11 mouse cellular contexts compared by ENCODE assay signal in genomic region chr13:55479008-55479407, GRCm38 (mm10). TPM values are rescaled to one million over a fixed set of nuclear protein-coding genes. Genes with fewer than 3 reads are reported as not detected.
A peak's percentile ranks its signal among the peaks of the same experiment; 100 is the strongest.
DNase-seq lines count a peak whose midpoint lies in the region; ATAC-seq and TF ChIP-seq lines count a peak whose summit lies in the region.
"Had no signal": no experiment of that assay in that cellular context is flagged by ENCODE, and none has a peak within 500 bp of the region (broad histone marks: within the 10 kb centered on the region; RNA-seq: fewer than 3 reads in every experiment).

No protein-coding gene starts in this region.

- H3K4me2 ChIP-seq in liver, embryonic 14.5 days (ENCODE audit: low read depth): no peak overlapping the region

- no peak overlapping the region for H3K4me3 ChIP-seq in liver, embryonic 14.5 days (ENCODE audit: insufficient read depth in 1 of 2, low read depth in 2 of 2, low read length in 2 of 2)

- no peak overlapping the region for H3K9ac ChIP-seq in liver, embryonic 14.5 days (replicated peaks)

- no peak for TF ChIP-seq EP300 in liver, embryonic 14.5 days (IDR thresholded peaks at IDR 0.05; ENCODE audit: low read depth)

- H3K9me3 ChIP-seq in liver, embryonic 14.5 days (ENCODE audit: control insufficient read depth, low read length): no peaks in the 10 kb centered on the region

- H3K27ac ChIP-seq in liver, embryonic 14.5 days: no peak overlapping the region

- TF ChIP-seq CTCF in liver, embryonic 14.5 days (IDR thresholded peaks at IDR 0.05; ENCODE audit: low read depth): no peak

- ATAC-seq in liver, embryonic 14.5 days (ENCODE audit: insufficient read depth): peak; percentile 42; the same call in 1 of the 2 replicates
- peak; percentile 82 for ATAC-seq in granulocyte monocyte progenitor cell, adult 5-6 weeks (replicated peaks; ENCODE audit: poor library complexity, severe bottlenecking)
- peak; percentile 73 for ATAC-seq in megakaryocyte progenitor cell, adult 5-6 weeks (replicated peaks; ENCODE audit: poor library complexity)
- ATAC-seq: forebrain, embryonic 16.5 days had no signal

- H3K36me3 ChIP-seq in liver, embryonic 14.5 days (replicated peaks; ENCODE audit: control insufficient read depth, insufficient read depth, low read depth): no peaks in the 10 kb centered on the region

- H3K27me3 ChIP-seq in liver, embryonic 14.5 days (ENCODE audit: control insufficient read depth, insufficient read depth, low read length): peaks cover 8% of the 10 kb centered on the region

- 37% methylated on average over 7 of the region's 7 CpGs for WGBS in liver, embryonic 14.5 days (ENCODE audit: insufficient replicate concordance)

- 0 out of 4 replicates have a peak, but pooled peaks cover 0 to 3% of the 10 kb centered on the region in 2 experiments for H3K4me1 ChIP-seq in liver, embryonic 14.5 days (replicated peaks; ENCODE audit: control insufficient read depth in 2 of 2, insufficient read depth in 2 of 2, low read length in 1 of 2)

- intact Hi-C loops in heart, postnatal 36 days (cut with DNase I): no loop called here

- peak; percentile 97 for DNase-seq in heart, adult 11 months
- DNase-seq in heart, postnatal 36 days: no peak
- no peak for DNase-seq in liver, embryonic 14.5 days (ENCODE audit: low read depth in 3 of 3, low spot score in 3 of 3)
- no peak for DNase-seq in liver
- no peak for DNase-seq in frontal cortex, postnatal 25 days (ENCODE audit: low spot score in 2 of 2)
- DNase-seq in urinary bladder, postnatal 4 days (ENCODE audit: low spot score in 2 of 2): no peak
- DNase-seq: cerebellum, postnatal 25 days; lung, adult 18-20 months had no signal

RNA-seq across cellular contexts. Expression of gene Dbn1, which starts 8.9 kb away (rescaled TPM):
- total RNA-seq in heart, postnatal 36 days (2021): 1 to 10 TPM; 9.4 to 9.6 TPM
- polyA plus RNA-seq in liver, embryonic 14.5 days (2012; rRNA removed): 5.1 and 5.3 TPM in 2 replicates
- polyA plus RNA-seq in liver, embryonic 14.5 days (2014; fragmentation: Nextera tagmentation; extraction: Ambion mirVana): 3.7 and 4.1 TPM in 2 replicates
- 0.19 and 1.4 TPM in 2 replicates for total RNA-seq in granulocyte monocyte progenitor cell, adult 5-6 weeks (2014; fragmentation: Nextera tagmentation)
- 1.6 and 1.9 TPM in 2 replicates for total RNA-seq in granulocyte monocyte progenitor cell, adult 5-6 weeks (2017)
- total RNA-seq in megakaryocyte progenitor cell, adult 5-6 weeks (2015): 0.72 and 0.76 TPM in 2 replicates
- total RNA-seq in megakaryocyte progenitor cell, adult 5-6 weeks (2017): 2.3 and 2.7 TPM in 2 replicates

RNA-seq across cellular contexts. Expression of gene Prr7, which starts 14.9 kb away (rescaled TPM):
- total RNA-seq in heart, postnatal 36 days (2021): under 1 TPM; 0.58 to 0.70 TPM
- 0.32 and 0.62 TPM in 2 replicates for polyA plus RNA-seq in liver, embryonic 14.5 days (2012; rRNA removed)
- 0.14 TPM in 1 of 2 replicates, not detected in the other for polyA plus RNA-seq in liver, embryonic 14.5 days (2014; fragmentation: Nextera tagmentation; extraction: Ambion mirVana)
- 1.9 TPM in 1 of 2 replicates, not detected in the other for total RNA-seq in granulocyte monocyte progenitor cell, adult 5-6 weeks (2014; fragmentation: Nextera tagmentation)
- 1.6 TPM in 1 of 2 replicates, not detected in the other for total RNA-seq in granulocyte monocyte progenitor cell, adult 5-6 weeks (2017)
- total RNA-seq in megakaryocyte progenitor cell, adult 5-6 weeks (2015): 0.72 and 1.7 TPM in 2 replicates
- total RNA-seq in megakaryocyte progenitor cell, adult 5-6 weeks (2017): 1.5 TPM in 2 replicates

RNA-seq across cellular contexts. Expression of gene Grk6, which starts 34.1 kb away (rescaled TPM):
- 10 to 100 TPM; 17.6 to 18.1 TPM for total RNA-seq in heart, postnatal 36 days (2021)
- 21.0 and 26.1 TPM in 2 replicates for polyA plus RNA-seq in liver, embryonic 14.5 days (2012; rRNA removed)
- 22.6 and 25.7 TPM in 2 replicates for polyA plus RNA-seq in liver, embryonic 14.5 days (2014; fragmentation: Nextera tagmentation; extraction: Ambion mirVana)
- 56.7 and 62.4 TPM in 2 replicates for total RNA-seq in granulocyte monocyte progenitor cell, adult 5-6 weeks (2014; fragmentation: Nextera tagmentation)
- total RNA-seq in granulocyte monocyte progenitor cell, adult 5-6 weeks (2017): 64.8 and 67.5 TPM in 2 replicates
- 51.7 and 52.6 TPM in 2 replicates for total RNA-seq in megakaryocyte progenitor cell, adult 5-6 weeks (2015)
- 81.7 and 88.6 TPM in 2 replicates for total RNA-seq in megakaryocyte progenitor cell, adult 5-6 weeks (2017)

RNA-seq across cellular contexts. Expression of gene Pdlim7, which starts 34.5 kb away (rescaled TPM):
- 10 to 100 TPM; 49.3 to 49.9 TPM for total RNA-seq in heart, postnatal 36 days (2021)
- polyA plus RNA-seq in liver, embryonic 14.5 days (2012; rRNA removed): 11.5 and 13.7 TPM in 2 replicates
- 15.3 and 18.6 TPM in 2 replicates for polyA plus RNA-seq in liver, embryonic 14.5 days (2014; fragmentation: Nextera tagmentation; extraction: Ambion mirVana)
- 10.2 and 23.3 TPM in 2 replicates for total RNA-seq in granulocyte monocyte progenitor cell, adult 5-6 weeks (2014; fragmentation: Nextera tagmentation)
- 4.1 and 5.7 TPM in 2 replicates for total RNA-seq in granulocyte monocyte progenitor cell, adult 5-6 weeks (2017)
- total RNA-seq in megakaryocyte progenitor cell, adult 5-6 weeks (2015): 12.7 and 13.0 TPM in 2 replicates
- total RNA-seq in megakaryocyte progenitor cell, adult 5-6 weeks (2017): 5.3 and 5.9 TPM in 2 replicates

RNA-seq across cellular contexts. Expression of gene Dok3, which starts 50.1 kb away (rescaled TPM):
- total RNA-seq in heart, postnatal 36 days (2021): 1 to 10 TPM; 2.2 to 2.7 TPM
- polyA plus RNA-seq in liver, embryonic 14.5 days (2012; rRNA removed): 4.7 and 4.8 TPM in 2 replicates
- polyA plus RNA-seq in liver, embryonic 14.5 days (2014; fragmentation: Nextera tagmentation; extraction: Ambion mirVana): 2.9 and 3.0 TPM in 2 replicates
- total RNA-seq in granulocyte monocyte progenitor cell, adult 5-6 weeks (2014; fragmentation: Nextera tagmentation): 26.2 and 59.4 TPM in 2 replicates
- total RNA-seq in granulocyte monocyte progenitor cell, adult 5-6 weeks (2017): 32.7 and 40.6 TPM in 2 replicates
- total RNA-seq in megakaryocyte progenitor cell, adult 5-6 weeks (2015): 18.1 and 34.6 TPM in 2 replicates
- total RNA-seq in megakaryocyte progenitor cell, adult 5-6 weeks (2017): 22.9 and 31.2 TPM in 2 replicates
